Mouse (Mus musculus) C2C12 (cell line): ENCODE data around the gene Tmem253.

ENCODE experiments used
- CEBPB ChIP-seq: IDR thresholded peaks from one replicate; pipeline ENCODE4 v1.6.1; 2011; ENCODE audit warnings: low read depth, mild to moderate bottlenecking, control low read depth, moderate library complexity
- CTCF ChIP-seq: IDR thresholded peaks from one replicate; pipeline ENCODE4 v1.5.1; 2011; ENCODE audit not compliant: control insufficient read depth, insufficient read depth, insufficient read length
- FOSL1 ChIP-seq: IDR thresholded peaks from one replicate; pipeline ENCODE4 v1.8.0; 2011; ENCODE audit warnings: mild to moderate bottlenecking, low read length; ENCODE audit not compliant: poor library complexity, insufficient read depth, severe bottlenecking
- MAX ChIP-seq: IDR thresholded peaks from one replicate; pipeline ENCODE4 v1.6.1; 2011; ENCODE audit warnings: mild to moderate bottlenecking, control low read depth
- MYOD1 ChIP-seq: IDR thresholded peaks from one replicate; pipeline ENCODE4 v1.6.1; 2011; ENCODE audit warnings: low read depth; ENCODE audit not compliant: control insufficient read depth, insufficient read length
- MYOG ChIP-seq: IDR thresholded peaks from one replicate; pipeline ENCODE4 v1.6.1; 2011; ENCODE audit not compliant: control insufficient read depth, insufficient read length; ENCODE audit errors: extremely low read depth
- USF1 ChIP-seq: IDR thresholded peaks from one replicate; pipeline ENCODE4 v1.6.1; 2011; ENCODE audit warnings: low read depth, mild to moderate bottlenecking, control low read depth, moderate library complexity

- TF ChIP-seq CTCF (no peak), MAX (no peak), MYOG (no peak), MYOD1 (no peak), CEBPB (no peak), USF1 (no peak), FOSL1 (no peak)
Measured at GRCm38 (mm10) chr14:52011683-52012082, 3.8 kb upstream of the Tmem253 start.
